Mouse (Mus musculus): Measurements from ENCODE around the gene Atf2. TPM values are rescaled to one million over a fixed set of nuclear protein-coding genes. Genes with fewer than 3 reads are reported as not detected.
A peak's percentile ranks its signal among the peaks of the same experiment; 100 is the strongest.
"Not testable (repeated sequence)": the region's sequence is repeated elsewhere in the genome, so short reads cannot be mapped to it uniquely, and the experiment has no call there.

The Atf2 gene
- polyA plus RNA-seq, 1 experiment from 2014 or later, result 74.7 TPM

DNA sequence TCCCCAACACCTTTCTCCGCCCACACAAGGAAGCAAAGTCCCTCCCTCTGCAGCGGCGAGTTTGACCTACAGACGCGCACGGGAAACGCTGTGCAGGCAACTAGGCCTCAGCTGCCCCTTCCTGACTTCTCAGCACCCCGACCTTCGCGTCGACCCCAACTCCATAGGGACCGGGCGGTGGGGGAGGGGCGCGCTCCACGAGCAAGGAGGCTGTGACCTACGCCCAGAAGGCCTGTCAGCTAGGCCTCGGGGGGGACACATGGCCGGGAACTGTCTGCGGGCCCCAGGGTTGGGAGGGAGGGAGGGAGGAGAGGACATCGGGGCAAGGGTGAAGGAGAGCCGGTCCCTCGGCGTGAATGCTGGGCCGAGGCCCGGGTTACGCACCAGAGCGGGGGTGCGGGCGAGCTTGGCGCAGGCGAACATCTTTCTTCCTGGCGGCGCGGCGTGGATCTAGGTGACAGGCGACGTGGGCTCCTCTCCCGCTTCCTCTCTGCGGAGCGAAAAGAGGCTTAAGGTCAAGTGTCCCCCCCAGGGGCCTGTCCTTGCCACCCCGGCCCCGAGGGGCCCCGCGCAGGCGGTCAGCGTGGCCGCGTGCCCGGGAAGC lies 18.2 kb upstream of the Atf2 start:
- Histone ChIP-seq H3K4me3 (peak overlapping the region; percentile 99), H3K27ac (peak overlapping the region; percentile 91), H3K4me2 (peak overlapping the region; percentile 82), H3K9me3 (no peaks in the 10 kb centered on the region), H3K9ac (peak overlapping the region; percentile 100), H3K27me3 (0 out of 2 replicates have a peak, but pooled peaks cover 1% of the 10 kb centered on the region), H3K4me1 (peaks cover 7% of the 10 kb centered on the region), H3K36me3 (peaks cover 30% of the 10 kb centered on the region)
- peak; percentile 58; the same call in 1 of the 2 replicates for ATAC-seq (ENCODE audit: insufficient number of reproducible peaks, insufficient read depth, low FRiP score, low TSS enrichment, low read depth)
- WGBS, result 0% methylated on average over 48 of the region's 50 CpGs

DNA sequence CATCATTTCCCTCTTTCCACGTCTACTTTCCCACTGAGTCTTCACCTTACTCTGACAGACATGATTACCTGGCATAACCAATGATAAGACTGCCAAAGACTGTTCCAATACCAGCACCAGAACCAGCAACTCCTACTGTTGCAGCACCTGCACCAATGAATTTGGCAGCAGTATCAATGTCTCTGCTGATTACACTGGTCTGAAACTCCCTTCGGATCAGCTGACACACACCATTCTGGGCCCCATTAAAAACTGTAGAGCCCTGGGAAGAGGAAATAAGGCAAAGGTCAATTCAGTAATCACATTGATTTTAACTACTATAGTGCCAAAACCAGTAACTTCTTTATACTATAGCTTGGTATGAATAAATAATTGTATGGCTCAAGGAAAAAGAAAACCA lies 16.7 kb upstream of the Atf2 start:
- Histone ChIP-seq H3K27me3 (no peaks in the 10 kb centered on the region), H3K4me2 (no peak overlapping the region), H3K4me1 (peaks cover 7% of the 10 kb centered on the region), H3K36me3 (peaks cover 39% of the 10 kb centered on the region), H3K9ac (no peak overlapping the region), H3K4me3 (no peak overlapping the region), H3K27ac (no peak overlapping the region), H3K9me3 (no peaks in the 10 kb centered on the region)
- ATAC-seq (ENCODE audit: insufficient number of reproducible peaks, insufficient read depth, low FRiP score, low TSS enrichment, low read depth), result no peak
- 89% methylated on average over 2 of the region's 2 CpGs for WGBS

DNA sequence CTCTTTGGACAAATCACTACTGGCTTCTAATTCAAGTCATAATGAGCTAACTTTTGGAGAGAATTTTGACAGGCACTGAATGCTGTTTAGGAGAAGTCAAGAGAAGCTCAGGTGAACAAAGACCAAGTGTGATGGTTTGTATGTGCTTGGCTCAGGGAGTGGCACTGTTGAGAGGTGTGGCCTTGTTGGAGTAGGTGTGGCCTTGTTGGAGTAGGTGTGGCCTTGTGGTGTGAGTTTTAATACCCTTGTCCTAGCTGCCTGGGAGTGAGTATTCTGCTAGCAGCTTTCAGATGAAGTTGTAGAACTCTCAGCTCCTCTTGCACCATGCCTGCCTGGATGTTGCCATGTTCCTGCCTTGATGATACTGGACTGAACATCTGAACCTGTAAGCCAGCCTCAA lies 12.2 kb upstream of the Atf2 start:
- H3K4me2 ChIP-seq; H3K27ac ChIP-seq; H3K9me3 ChIP-seq; H3K27me3 ChIP-seq; H3K4me3 ChIP-seq; H3K9ac ChIP-seq; ATAC-seq (ENCODE audit: insufficient number of reproducible peaks, insufficient read depth, low FRiP score, low TSS enrichment, low read depth); H3K4me1 ChIP-seq: not testable (repeated sequence)
- peaks cover 45% of the 10 kb centered on the region for H3K36me3 ChIP-seq

DNA sequence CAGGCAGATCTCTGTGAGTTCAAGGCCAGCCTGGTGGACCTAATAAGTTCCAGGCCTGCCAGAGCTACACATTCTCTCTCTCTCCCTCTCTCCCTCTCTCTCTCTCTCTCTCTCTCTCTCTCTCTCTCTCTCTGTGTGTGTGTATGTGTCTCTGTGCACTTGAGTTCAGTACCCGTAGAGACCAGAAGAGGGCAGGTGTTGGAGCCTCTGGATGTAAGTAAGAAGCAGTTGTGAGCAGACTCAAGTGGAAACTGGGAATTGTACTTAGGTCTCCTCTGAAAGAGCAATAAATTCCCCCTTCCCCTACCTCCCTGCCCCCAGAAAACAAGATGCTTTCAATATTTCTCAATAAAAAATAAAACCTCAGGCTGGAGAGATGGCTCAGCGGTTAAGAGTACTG lies 11.1 kb upstream of the Atf2 start:
- Histone ChIP-seq H3K9me3 (no peaks in the 10 kb centered on the region), H3K4me3 (no peak overlapping the region), H3K4me1 (no peaks in the 10 kb centered on the region), H3K27me3 (no peaks in the 10 kb centered on the region), H3K36me3 (peaks cover 38% of the 10 kb centered on the region), H3K4me2 (no peak overlapping the region), H3K9ac (no peak overlapping the region), H3K27ac (no peak overlapping the region)
- WGBS, result 88% methylated on average over 2 of the region's 2 CpGs
- ATAC-seq (ENCODE audit: insufficient number of reproducible peaks, insufficient read depth, low FRiP score, low TSS enrichment, low read depth), result no peak

DNA sequence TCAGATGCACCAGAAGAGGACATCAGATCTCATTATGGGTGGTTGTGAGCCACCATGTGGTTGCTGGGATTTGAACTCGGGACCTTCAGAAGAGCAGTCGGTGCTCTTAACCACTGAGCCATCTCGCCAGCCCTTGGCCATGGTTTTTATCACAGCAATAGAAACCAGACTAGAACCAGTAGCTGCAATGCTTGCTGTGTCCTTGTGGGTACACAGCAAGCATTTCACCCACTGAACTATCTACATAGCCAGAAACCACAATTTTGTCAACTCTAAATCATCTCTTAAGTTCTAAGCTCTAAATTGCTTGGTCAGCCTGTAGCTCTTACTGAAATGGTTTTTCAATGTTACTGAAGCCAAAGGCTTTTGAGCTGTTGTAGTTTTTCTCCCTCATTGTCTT lies 9.9 kb upstream of the Atf2 start:
- 82% methylated on average over 3 of the region's 3 CpGs for WGBS
- H3K36me3 ChIP-seq, result peaks cover 26% of the 10 kb centered on the region
- H3K27me3 ChIP-seq; H3K4me3 ChIP-seq; ATAC-seq (ENCODE audit: insufficient number of reproducible peaks, insufficient read depth, low FRiP score, low TSS enrichment, low read depth); H3K9me3 ChIP-seq; H3K4me2 ChIP-seq; H3K4me1 ChIP-seq; H3K9ac ChIP-seq; H3K27ac ChIP-seq: not testable (repeated sequence)

DNA sequence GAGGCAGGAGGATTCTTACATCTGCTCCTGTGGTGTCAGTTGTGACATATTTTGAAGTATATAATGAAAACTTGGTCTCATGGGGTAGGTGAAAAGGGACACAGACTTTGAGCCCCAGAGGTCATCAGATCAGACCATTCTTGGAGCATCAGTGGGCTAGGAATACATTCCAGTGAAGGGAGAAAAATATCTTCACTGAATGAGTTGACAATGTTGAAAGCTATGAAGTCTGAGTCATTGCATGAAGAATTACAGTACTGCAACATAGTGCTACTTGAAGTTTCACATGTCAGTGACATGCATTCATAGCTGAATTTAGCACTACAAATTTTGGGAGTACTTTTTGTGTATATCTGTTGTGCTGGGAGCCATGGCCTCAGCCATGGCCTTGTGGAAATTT lies 8.7 kb upstream of the Atf2 start:
- no peak overlapping the region for H3K27ac ChIP-seq
- no peak overlapping the region for H3K4me2 ChIP-seq
- no peak for ATAC-seq (ENCODE audit: insufficient number of reproducible peaks, insufficient read depth, low FRiP score, low TSS enrichment, low read depth)
- 0 out of 2 replicates have a peak, but pooled peaks cover under 1% of the 10 kb centered on the region for H3K4me1 ChIP-seq
- no peak overlapping the region for H3K9ac ChIP-seq
- no peaks in the 10 kb centered on the region for H3K27me3 ChIP-seq
- peaks cover 17% of the 10 kb centered on the region for H3K36me3 ChIP-seq
- no peaks in the 10 kb centered on the region for H3K9me3 ChIP-seq
- no peak overlapping the region for H3K4me3 ChIP-seq

DNA sequence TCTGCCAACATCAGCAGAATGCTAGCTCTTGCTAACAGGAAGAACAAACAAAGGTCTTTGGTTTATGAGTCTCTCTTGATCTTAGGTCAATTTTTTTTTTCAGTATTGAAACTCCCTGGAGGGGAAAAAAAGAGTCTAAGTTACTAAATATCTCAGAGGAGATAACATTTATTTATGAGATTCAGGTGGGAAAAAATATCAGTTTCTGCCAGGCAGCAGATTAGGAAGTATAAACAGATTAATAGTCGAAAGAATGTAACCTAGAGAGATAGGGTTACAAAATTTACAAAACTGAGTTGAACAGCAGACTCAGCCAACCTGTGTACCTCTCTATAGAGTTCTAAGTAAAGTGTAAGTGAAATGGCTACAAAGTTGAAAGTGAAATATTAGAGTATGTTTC lies 7.9 kb upstream of the Atf2 start:
- H3K4me1 ChIP-seq, result 0 out of 2 replicates have a peak, but pooled peaks cover 4% of the 10 kb centered on the region
- H3K4me2 ChIP-seq, result no peak overlapping the region
- no peaks in the 10 kb centered on the region for H3K27me3 ChIP-seq
- 55% methylated on average over 1 of the region's 1 CpGs for WGBS
- ATAC-seq (ENCODE audit: insufficient number of reproducible peaks, insufficient read depth, low FRiP score, low TSS enrichment, low read depth), result no peak
- no peak overlapping the region for H3K27ac ChIP-seq
- no peaks in the 10 kb centered on the region for H3K9me3 ChIP-seq
- H3K36me3 ChIP-seq, result peaks cover 13% of the 10 kb centered on the region; the same call in 1 of the 2 replicates
- no peak overlapping the region for H3K4me3 ChIP-seq
- no peak overlapping the region for H3K9ac ChIP-seq

DNA sequence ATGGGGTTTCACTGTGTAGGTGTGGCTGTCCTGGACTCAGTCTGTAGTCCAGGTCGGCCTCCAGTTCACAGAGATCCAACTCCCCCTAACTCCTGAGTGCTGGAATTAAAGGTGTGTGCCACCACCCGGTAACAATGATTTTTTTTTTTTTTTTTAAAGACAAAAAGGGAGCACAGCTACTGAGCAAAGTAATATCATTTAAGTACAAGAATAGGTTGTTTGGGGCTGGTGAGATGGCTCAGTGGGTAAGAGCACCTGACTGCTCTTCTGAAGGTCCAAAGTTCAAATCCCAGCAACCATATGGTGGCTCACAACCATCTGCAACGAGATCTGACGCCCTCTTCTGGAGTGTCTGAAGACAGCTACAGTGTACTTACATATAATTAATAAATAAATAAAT lies 4.5 kb upstream of the Atf2 start:
- not testable (repeated sequence) for ATAC-seq (ENCODE audit: insufficient number of reproducible peaks, insufficient read depth, low FRiP score, low TSS enrichment, low read depth); H3K4me2 ChIP-seq; H3K27ac ChIP-seq; H3K4me1 ChIP-seq; H3K9me3 ChIP-seq; H3K4me3 ChIP-seq; H3K9ac ChIP-seq; H3K27me3 ChIP-seq; H3K36me3 ChIP-seq
- WGBS, result 76% methylated on average over 4 of the region's 4 CpGs

DNA sequence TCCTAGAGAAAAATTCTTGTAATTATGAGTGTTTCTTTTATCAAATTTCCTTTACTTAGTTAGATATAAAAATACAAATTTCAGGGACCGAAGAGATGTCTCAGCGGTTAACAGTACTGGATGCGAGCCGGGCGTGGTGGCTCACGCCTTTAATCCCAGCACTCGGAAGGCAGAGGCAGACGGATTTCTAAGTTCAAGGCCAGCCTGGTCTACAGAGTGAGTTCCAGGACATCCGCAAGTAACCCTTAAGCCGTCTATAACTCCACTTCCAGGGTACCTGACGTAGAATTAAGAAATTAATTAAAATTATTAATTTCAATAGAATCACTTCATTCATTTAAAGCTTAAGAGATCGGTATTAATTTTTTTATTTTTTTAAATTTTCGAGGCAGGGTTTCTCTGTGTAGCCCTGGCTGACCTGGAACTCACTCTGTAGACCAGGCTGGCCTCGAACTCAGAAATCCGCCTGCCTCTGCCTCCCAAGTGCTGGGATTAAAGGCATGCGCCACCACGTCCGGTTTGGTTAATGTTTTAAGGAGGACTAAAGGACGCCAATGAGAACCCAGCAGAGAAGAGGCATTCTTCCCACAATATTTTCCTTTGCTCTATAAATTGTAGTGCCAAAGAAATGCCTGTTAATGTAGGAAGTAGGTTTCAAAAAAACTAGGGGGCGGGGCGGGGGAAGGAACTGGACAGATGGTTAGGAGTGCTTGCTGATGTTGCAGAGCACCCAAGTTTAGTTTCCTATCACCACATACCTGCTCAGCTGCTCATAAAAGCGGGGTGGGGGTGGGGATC lies 1.2 kb upstream of the Atf2 start:
- Histone ChIP-seq H3K4me3 (peak overlapping the region; percentile 96), H3K9ac (peak overlapping the region; percentile 76; the same call in 1 of the 2 replicates), H3K27me3 (no peaks in the 10 kb centered on the region), H3K27ac (no peak overlapping the region), H3K4me2 (peak overlapping the region; percentile 65), H3K4me1 (peaks cover 8% of the 10 kb centered on the region; the same call in 1 of the 2 replicates), H3K9me3 (no peaks in the 10 kb centered on the region), H3K36me3 (no peaks in the 10 kb centered on the region)
- 64% methylated on average over 22 of the region's 22 CpGs for WGBS
- ATAC-seq (ENCODE audit: insufficient number of reproducible peaks, insufficient read depth, low FRiP score, low TSS enrichment, low read depth), result no peak

DNA sequence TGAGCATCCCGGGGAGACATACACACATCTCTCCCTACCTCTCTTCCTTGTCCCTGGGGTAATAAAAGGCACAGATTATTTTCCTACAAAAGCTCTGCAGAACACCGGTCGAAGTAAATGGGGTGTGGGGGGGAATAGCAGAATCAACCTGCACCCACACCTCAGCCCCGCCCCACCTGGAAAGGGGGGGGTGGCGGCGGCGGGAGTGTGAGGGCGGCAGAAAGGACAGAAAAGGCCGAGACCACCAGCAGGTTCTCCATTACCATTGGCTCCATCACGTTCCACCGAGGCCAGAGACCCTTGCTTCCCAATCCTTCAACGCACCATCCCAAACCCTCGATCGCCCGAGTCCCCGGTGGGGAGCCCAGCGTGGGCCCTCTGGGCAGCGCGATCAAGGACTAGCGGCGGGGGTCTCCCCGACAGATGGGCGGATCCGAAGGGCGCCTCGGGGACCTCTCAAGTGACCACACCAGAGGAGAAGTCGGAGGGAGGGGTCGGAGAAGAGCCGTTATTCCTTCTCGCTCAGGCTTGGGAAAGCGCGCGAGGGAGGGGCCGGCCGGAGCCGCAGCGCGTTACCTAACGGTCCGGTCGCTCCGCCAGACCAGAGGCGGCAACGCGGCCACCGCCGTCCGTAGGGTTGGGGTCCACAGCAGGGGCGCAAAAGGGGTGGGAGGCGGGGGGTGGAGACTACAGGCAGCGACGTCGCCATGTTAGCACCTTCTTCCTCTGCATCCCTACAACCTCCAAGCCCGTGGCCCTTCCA lies 557 bp downstream of the Atf2 start:
- Histone ChIP-seq H3K27ac (peak overlapping the region; percentile 89), H3K9me3 (no peaks in the 10 kb centered on the region), H3K4me3 (peak overlapping the region; percentile 96), H3K9ac (peak overlapping the region; percentile 98), H3K4me1 (peaks cover 8% of the 10 kb centered on the region; the same call in 1 of the 2 replicates), H3K27me3 (no peaks in the 10 kb centered on the region), H3K36me3 (no peaks in the 10 kb centered on the region), H3K4me2 (peak overlapping the region; percentile 82)
- peak; percentile 76 for ATAC-seq (ENCODE audit: insufficient number of reproducible peaks, insufficient read depth, low FRiP score, low TSS enrichment, low read depth)
- under 1% methylated on average over 49 of the region's 54 CpGs for WGBS

DNA sequence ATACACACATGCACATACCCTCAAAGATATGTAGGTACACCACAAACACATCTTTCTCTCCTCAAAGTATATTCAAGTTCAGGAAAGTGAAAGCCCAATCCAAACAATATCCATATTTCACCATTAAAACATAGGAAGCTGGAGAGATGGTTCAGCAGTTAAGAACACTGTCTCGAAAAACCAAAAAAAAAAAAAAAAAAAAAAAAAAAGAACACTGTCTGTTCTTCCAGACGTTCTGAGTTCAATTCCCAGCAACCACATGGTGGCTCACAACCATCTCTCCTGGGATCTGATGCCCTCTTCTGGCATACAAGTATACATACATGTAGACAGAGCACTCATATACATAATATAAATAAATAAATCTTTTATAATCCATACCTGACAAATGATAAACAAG lies 6.4 kb downstream of the Atf2 start:
- no peak overlapping the region for H3K4me2 ChIP-seq
- no peaks in the 10 kb centered on the region for H3K36me3 ChIP-seq
- H3K4me3 ChIP-seq, result no peak overlapping the region
- H3K4me1 ChIP-seq, result no peaks in the 10 kb centered on the region
- H3K27ac ChIP-seq, result no peak overlapping the region
- 80% methylated on average over 2 of the region's 2 CpGs for WGBS
- H3K9ac ChIP-seq, result no peak overlapping the region
- H3K27me3 ChIP-seq, result no peaks in the 10 kb centered on the region
- no peak for ATAC-seq (ENCODE audit: insufficient number of reproducible peaks, insufficient read depth, low FRiP score, low TSS enrichment, low read depth)
- no peaks in the 10 kb centered on the region for H3K9me3 ChIP-seq
